Mouse (Mus musculus) fat pad, adult 2 months (tissue): ENCODE results near the gene Fam107b.

Experiments
- DNase-seq: peaks from one replicate; pipeline ENCODE4 v3.0.0-alpha.2; 2011; ENCODE audit warnings: low read depth, low spot score; ENCODE audit errors: extremely low read depth

Fam107b gene

DNA sequence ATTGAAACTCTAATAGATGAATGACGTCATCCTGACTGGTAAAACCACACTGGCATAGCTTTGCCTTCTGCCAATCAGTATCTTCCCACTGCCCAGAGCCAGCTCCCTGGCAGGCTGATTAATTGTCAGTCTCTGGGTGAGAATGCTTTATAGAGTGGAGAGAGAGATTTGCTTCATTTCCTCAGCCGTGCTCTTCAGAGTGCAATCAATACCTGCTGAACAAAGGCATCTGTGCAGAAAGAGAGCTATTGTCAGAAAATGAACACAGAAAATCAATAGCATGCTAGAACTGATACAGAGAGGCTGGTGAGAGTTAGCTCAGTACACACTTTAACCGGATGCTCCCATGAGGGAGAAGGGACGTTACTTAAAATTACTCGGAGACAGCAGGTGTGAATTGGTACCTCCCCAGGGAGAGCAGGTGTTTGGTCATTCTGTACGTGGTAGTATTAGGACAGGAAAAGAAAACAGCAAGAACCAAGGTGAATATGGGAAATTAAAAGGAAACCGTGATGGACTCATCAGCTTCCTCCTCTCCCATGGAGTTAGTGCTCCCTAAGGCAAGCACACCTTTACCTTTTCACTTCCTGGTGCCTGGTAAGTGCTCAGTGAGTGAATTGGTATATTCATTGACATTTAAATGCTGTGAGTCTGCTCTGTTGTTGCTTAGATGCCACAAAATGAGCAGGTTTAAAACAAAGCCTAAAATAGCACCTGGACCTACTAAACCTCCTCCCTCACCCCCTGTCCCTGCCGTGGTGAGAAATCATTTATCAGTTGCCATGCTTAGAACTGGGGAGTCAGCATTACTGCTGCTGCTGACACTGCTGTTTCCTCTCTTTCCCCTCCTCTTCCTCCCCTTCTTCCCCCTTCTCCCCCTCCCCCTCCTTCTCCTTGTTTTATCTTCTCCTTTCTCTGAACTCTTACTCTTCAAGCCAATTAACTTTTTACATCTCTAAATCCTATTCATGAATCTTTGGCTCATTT lies 38.9 kb downstream of the Fam107b start:
- no peak for DNase-seq

DNA sequence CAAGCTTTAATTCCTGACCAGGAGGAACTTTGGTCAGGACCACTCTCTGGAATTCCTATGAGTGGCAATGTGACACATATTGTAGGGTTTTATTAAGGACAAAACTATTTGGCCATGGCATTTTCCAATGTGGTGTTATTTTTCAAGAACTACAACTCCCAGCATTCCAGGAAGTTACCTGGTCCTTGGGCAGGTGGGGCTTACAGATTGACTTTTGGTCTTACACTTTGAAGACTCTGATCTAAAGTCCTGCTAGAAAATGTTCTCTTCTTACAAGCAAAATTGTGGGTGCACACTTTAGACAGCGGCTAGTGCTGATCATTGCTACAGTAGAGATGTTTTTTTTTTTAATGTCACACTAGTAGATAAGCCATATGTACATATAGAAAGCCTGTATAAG lies 48.2 kb downstream of the Fam107b start:
- DNase-seq, result no peak

DNA sequence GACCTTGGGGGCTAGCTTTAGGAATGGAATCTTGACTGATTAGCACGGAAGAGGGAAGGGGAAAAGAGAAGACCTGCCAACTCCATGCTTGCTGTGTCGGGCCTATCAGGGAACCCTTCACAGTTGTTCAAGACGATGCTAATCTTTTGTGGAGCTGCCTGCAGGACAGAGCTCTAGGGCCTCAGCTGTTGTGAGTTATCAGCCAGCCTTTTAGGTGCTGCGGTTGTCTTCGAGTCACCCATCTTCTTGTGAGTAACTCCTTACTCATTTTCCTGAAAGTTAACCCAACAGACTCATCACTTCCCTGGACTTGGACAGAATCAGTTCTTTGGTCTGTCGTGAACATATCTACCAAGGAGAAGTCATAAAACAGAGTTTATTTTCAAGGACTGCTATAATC lies 51.3 kb downstream of the Fam107b start:
- no peak for DNase-seq

DNA sequence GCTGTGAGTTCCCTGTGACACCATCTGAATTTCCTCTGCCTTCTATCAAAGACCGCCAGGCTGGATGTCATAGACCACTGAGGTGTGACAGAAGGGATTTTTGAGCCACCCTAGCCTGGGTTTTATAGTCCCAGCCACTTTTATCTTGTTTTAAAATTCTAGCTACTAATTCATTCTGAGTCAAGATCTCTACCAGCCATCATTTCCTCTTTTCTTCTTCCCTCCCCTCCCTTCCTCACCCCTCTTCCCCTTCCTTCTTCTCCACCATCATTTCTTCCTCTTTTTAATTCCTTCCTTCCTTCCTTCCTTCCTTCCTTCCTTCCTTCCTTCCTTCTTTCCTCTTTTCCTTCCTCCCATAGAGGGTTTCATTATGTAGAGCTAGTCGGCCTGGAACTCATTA lies 51.9 kb downstream of the Fam107b start:
- no peak for DNase-seq

DNA sequence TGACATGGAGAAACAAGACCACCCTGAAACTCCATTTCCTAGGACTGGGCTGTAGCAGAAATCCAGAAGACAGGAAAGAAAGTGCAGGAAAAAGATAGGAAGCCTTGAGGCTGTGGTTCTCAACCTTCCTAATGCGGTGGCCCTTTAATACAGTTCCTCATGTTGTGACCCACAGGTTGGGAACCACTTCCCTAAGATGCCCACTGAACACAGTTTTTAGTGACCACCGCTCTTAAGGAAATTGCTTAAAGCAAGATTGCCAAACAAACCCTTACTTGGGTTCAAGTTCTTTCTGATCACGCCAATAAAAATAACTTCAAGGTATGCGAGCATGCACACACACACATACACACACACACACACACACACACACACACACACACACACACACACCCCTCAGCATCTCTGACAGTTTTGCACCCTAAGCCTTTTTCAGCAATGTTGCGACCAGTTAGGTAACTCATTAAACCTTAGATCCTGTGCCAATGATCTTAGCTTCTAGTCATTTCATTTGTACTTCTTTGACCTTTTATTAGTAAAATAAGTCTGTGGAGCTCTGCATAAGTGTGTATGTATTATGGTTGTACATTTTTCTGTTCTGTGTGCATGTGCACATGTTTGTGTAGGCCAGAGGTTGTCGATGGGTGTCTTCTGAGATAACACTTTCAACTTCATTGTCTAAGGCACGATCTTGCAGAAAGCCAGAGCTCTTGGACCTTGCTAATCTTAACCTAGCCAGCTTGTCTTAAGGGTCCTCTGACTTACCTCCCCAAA lies 53.1 kb downstream of the Fam107b start:
- DNase-seq, result no peak

DNA sequence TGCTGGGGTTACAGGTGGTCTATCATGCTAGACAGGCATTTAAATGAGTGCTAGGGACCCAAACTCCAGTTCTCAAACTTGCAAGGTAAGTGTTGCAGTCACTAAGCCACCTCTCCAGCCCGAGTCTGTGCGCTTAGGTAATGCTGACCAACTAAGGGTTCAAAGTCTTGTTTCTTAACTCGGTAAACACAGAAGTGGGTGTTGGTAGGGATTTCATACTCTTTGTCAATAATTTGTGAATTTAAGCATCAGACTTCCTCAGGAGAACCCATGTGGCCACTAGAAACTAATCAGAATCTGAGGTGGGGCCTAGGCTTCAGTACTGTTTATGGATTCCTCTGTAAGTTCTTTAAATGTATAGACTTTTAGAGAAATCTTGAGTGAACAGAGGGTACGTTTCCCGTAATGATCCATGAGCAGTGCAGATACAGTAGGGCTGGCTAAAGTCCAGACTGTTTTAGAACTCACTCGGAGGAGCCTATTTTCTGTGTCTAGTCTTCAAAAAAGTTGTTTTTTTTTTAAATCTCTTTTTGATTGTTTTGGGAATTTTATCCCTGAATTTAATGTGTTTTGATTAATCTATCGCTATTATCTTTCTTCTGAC lies 53.8 kb downstream of the Fam107b start:
- DNase-seq, result no peak

DNA sequence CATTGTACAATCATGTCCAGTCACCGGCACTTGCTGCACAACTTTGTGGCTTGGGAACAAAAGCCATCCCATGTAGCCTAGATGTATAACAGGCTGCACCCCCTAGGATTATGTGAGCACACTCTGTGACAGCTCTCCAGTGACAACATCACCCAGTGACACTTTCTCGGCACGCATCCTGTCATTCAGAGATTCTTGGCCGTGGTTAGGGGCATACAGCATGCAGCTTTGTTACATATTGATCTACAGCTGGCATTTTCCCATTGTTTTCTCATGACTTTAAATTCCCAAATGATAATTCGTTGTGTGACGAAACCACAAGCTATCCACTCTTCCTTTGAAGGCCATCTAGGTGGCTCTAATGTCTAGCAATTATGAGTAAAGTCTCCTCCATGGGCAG lies 58.8 kb downstream of the Fam107b start:
- no peak for DNase-seq

DNA sequence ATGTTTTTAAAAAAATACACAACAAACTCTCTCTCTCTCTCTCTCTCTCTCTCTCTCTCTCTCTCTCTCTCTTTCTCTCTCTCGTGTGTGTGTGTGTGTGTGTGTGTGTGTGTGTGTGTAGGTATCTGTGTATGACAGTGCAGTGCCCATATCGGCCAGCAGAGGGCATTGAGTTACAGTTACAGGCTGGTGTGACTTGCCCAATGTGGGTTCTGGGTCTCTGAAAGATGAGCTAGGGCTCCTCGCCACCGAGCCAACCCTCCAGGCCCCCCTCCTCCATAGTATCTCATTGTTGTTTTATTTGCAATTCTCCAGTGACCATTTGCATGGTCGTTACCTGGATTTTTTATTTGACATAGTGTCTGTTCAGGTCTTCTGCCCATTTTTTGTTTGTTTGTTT lies 59.5 kb downstream of the Fam107b start:
- no peak for DNase-seq

DNA sequence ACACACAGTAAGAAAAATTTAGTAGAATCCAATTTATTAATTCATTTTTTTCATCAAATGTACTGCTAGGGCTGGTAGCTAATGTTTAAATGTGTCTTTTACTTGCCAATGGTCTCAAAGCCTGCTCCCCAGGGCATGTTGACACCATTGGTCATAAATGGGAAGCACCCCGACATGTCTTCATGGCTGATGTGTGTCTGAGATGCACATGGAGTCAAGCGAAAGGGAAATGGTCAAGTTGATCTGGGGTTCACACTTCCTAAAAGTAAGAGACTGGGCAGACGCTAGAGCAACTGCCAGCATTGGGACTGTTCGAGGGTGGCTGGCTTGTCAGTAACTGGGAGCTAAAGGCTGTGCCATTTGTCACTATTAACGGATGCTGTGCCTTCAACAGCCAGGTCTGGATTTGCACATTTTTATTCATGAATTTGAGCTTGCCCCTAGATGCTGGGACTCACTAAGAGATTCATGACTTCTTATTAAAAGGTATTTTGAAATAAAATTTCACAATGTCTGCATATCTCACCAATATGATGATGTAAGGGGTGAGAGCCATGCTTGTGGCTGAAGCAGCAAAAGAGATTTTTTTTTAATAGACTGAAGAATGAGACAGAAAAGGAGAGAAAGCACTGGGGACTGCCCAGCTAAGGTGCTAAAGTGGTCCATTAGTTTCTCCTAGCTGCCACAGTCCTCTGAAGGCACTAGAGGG lies 60.6 kb downstream of the Fam107b start:
- DNase-seq, result no peak

DNA sequence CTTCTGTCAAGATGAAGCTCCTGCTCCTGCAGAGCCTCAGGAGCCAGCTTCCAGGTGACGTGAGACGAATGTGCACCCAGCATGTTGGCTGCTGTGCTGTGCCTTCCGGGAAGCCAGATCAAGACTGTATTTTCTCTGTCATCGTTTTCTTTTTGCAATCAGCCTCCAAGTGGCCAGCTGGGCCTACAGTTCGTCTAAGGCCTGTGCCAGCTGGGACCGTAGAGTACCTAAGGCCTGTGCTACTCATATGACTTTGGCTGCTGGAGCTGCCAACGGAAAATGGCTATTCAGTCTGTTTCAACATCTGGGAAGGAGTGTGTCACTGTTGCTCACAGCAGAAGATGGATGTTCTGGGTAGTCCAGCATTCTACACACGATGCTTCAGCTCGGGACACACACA lies 62.8 kb downstream of the Fam107b start:
- peak; percentile 62 for DNase-seq

DNA sequence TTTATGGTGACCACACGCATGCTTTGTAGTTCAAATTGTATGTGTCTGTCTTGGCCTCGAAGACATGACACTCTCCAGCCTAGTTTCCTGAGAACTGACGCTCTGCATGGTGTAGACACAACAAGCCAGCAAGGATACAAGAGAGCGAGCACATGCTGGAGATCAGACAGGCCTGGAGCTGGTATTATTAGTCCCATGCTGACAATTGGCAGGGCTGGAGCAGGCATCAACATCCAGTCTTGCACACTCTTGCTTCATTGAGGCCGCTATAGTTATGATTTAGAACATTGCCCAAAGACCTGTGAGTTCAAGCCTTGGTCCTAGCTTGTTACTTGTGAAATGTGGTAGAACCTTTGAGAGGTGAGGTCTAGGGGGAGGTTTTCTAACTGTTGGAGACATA lies 66.5 kb downstream of the Fam107b start:
- DNase-seq, result no peak

DNA sequence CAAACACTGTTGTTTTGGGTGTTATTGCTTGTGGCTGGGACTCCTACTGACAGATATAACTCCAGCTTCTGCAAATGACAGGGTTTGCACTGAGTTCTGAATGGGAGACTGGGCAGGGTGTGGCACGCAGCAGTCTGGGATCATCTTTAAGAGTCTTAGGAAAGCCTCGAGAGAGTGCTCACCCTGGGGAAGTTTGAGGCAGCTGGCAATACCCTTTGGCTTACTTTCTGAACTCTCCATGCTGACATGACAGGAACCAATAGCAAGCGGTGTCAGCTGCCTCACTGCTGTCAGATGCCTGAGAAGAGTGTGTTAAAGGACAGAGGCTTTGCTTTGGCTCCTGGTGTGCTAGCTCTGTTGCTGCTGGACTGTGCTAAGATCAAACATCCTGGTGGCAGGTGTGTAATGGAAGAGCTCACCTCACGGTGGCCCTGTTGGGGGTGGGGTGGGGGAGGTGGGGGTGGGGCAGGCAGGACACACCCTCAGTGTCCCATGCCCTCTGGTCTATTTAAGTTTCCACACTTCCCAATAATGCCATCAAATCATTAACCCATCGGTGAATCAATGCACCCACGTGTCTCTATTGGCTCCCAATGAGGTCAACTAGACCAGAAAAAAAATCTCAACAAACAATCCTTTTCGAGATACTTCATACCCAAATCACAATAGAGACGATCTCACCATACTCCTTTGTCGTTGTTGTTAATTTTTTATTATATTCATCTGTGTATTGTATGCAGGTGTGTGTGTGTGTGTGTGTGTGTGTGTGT lies 70.9 kb downstream of the Fam107b start:
- DNase-seq, result no peak

DNA sequence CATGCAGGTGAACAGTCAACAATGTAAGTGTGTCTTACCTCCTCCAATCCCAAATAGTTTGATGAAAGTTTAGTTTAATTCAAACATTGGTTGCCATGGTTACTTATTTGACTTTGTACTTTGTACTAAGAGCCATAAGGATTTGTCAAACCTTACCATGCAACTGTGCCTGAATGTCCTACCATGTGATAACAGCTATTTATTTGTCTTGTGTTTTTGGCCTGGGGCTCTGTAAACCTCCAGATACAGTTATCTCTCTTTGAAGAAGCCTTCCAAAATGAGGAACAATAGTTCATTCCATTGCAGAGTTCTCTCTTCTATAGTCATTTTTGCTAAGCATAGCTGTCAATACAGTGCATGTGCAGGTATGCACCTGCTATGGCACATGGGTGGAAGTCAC lies 72.7 kb downstream of the Fam107b start:
- DNase-seq, result no peak

DNA sequence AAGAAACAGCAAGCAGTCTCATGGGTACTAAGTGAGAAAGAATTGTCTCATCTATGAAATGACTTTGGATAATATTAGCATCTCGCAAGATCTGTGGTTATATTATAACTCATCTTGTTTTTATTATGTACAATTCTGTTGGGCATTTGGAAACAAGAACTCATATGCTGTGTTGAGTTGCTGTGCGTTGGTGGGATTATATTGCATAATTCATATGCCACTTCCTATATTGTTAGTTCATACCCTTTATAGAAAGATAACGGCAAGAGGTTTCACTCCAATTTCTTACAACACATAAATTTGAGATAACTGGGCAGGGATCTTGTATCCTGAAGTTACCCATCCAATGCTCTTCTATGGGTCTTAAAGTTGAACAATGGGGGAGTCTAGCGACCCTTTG lies 75.5 kb downstream of the Fam107b start:
- DNase-seq, result no peak

DNA sequence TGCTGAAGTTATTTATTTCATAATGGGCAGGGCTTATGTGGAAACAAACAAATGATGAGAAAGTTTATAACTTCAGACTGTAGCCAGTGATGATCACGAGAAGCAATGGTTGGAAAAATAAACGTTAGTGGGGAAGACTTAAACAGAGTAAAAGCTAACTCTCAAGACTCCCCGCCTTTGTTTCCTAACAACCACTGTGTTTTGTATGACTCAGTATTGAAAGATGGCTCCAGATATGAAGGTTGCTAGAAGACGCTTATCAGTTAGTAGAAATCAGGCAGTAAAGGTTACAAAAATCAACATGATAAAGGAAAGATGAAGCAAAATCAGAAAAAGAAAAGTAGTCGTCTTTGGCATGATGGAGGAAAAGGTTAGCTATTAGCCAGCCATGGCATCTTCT lies 78.9 kb downstream of the Fam107b start:
- no peak for DNase-seq

DNA sequence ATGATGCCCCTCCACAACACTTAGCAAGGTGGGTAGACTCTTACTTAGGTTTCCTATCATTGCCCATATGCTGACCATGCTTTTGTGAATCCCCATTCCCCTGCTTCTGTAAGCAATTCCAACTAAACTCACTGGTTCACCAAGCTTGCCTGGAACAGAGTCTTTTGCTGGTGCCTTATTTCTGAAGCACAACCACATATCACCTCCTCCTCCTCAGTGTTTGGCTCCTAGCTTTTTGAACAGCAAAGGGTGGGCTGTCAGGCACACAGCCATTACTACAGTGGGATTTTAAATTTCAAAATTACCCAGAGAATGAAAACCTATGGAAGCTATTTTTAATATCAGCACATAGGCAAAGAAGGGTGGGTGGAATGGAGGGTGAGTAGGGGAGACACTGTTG lies 84.3 kb downstream of the Fam107b start:
- DNase-seq, result no peak

DNA sequence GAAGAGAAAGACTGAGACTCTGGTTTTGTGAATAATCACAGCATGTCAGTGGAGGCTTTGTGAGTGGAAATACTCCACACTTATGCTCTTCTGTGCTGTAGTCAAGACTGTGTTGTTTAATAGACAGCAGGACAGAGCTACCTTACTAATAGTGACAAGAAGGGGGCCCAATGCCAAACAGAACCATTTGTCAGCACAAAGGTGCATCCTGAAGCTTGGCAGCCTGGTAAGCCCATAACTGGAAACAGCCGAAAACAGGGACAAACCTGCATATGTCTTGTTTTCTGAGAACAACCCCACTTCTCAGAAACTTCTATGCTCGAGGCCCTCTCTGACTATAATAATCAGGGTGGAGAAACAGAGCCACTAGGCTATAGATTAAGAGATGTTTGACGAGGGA lies 85.8 kb downstream of the Fam107b start:
- no peak for DNase-seq

DNA sequence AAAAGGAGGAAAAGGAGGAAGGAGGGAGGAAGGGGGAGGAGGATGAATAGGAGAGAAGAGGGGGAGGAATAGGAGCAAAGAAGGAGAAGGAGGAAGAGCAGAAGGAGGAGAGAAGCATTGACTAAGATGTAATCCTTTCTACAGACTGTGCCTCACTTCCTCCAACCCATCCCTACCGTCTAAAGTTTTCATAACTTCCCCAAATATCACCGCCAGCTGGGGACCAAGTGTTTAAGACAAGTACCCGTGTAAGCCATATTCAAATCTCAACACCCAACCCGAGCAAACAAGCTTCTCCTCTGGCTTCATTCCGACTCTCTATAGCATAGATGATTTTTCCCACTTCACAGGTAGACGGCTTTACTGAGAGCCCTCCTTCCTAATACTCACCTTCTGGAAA lies 86.5 kb downstream of the Fam107b start:
- no peak for DNase-seq

DNA sequence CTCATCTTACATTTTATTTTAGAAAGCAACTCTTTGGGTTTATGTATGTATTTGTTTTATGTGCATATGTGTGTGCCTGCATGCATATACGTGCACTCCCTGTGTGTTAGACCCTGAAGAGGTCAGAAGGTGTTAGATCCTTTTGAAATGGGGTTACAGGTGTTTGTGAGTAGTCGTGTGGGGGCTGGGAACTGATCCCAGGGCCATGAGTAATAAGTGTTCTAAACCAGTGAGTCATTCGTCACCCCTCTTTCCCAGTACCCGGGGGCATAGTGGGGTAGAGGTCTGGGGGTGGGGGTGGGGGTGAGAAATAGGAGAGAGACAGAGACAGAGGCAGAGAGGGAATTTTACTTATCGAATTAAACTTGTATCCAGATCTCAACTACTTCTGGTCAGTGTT lies 87.1 kb downstream of the Fam107b start:
- DNase-seq, result no peak
